In genomic region chr4:136069954-136070353, GRCm38 (mm10) we compare ENCODE assay signal across 8 mouse cellular contexts. TPM values are rescaled to one million over a fixed set of nuclear protein-coding genes. Genes with fewer than 3 reads are reported as not detected.
A peak's percentile ranks its signal among the peaks of the same experiment; 100 is the strongest.
DNase-seq lines count a peak whose midpoint lies in the region; ATAC-seq and TF ChIP-seq lines count a peak whose summit lies in the region.

No protein-coding gene starts in this region.

- H3K4me1 ChIP-seq in embryonic facial prominence, embryonic 10.5 days, result peaks cover 23% of the 10 kb centered on the region
- no peaks in the 10 kb centered on the region for H3K4me1 ChIP-seq in intestine, postnatal 0 days (replicated peaks; ENCODE audit: control insufficient read depth, insufficient read depth, low read length)
- peaks cover 21% of the 10 kb centered on the region for H3K4me1 ChIP-seq in limb, embryonic 12.5 days (replicated peaks)
- no peaks in the 10 kb centered on the region for H3K4me1 ChIP-seq in midbrain, postnatal 0 days (ENCODE audit: insufficient read depth, low read length)

- peak overlapping the region; percentile 51 for H3K27ac ChIP-seq in embryonic facial prominence, embryonic 10.5 days (replicated peaks)
- no peak overlapping the region for H3K27ac ChIP-seq in intestine, postnatal 0 days (ENCODE audit: low read depth, low read length)
- H3K27ac ChIP-seq in limb, embryonic 12.5 days, result peak overlapping the region; percentile 46
- no peak overlapping the region for H3K27ac ChIP-seq in midbrain, postnatal 0 days (ENCODE audit: low read depth, low read length)

- peak overlapping the region; percentile 19; the same call in 1 of the 2 replicates for H3K4me3 ChIP-seq in embryonic facial prominence, embryonic 10.5 days
- H3K4me3 ChIP-seq in intestine, postnatal 0 days (ENCODE audit: low read depth, low read length), result no peak overlapping the region
- no peak overlapping the region for H3K4me3 ChIP-seq in limb, embryonic 12.5 days (replicated peaks)
- no peak overlapping the region for H3K4me3 ChIP-seq in midbrain, postnatal 0 days (ENCODE audit: low read depth, low read length)

- no peak overlapping the region for H3K9ac ChIP-seq in intestine, postnatal 0 days (ENCODE audit: low read depth, low read length)
- no peak overlapping the region; the same call in 1 of the 2 replicates for H3K9ac ChIP-seq in limb, embryonic 12.5 days (replicated peaks)
- no peak overlapping the region for H3K9ac ChIP-seq in midbrain, postnatal 0 days (replicated peaks; ENCODE audit: low read length, poor library complexity, severe bottlenecking)

- no peaks in the 10 kb centered on the region for H3K9me3 ChIP-seq in embryonic facial prominence, embryonic 10.5 days
- H3K9me3 ChIP-seq in intestine, postnatal 0 days (ENCODE audit: control insufficient read depth), result no peaks in the 10 kb centered on the region
- H3K9me3 ChIP-seq in limb, embryonic 12.5 days, result no peaks in the 10 kb centered on the region
- H3K9me3 ChIP-seq in midbrain, postnatal 0 days (ENCODE audit: low read length), result no peaks in the 10 kb centered on the region

- no peaks in the 10 kb centered on the region for H3K36me3 ChIP-seq in embryonic facial prominence, embryonic 10.5 days (replicated peaks)
- H3K36me3 ChIP-seq in intestine, postnatal 0 days (ENCODE audit: control insufficient read depth, insufficient read depth), result no peaks in the 10 kb centered on the region
- no peaks in the 10 kb centered on the region for H3K36me3 ChIP-seq in limb, embryonic 12.5 days
- no peaks in the 10 kb centered on the region for H3K36me3 ChIP-seq in midbrain, postnatal 0 days (ENCODE audit: insufficient read depth, low read length)

- H3K27me3 ChIP-seq in embryonic facial prominence, embryonic 10.5 days (replicated peaks; ENCODE audit: low read depth, poor library complexity, severe bottlenecking), result peaks cover 14% of the 10 kb centered on the region; the same call in 1 of the 2 replicates
- no peaks in the 10 kb centered on the region for H3K27me3 ChIP-seq in intestine, postnatal 0 days (replicated peaks; ENCODE audit: control insufficient read depth, insufficient read depth, low read length)
- no peaks in the 10 kb centered on the region for H3K27me3 ChIP-seq in limb, embryonic 12.5 days
- no peaks in the 10 kb centered on the region for H3K27me3 ChIP-seq in midbrain, postnatal 0 days (ENCODE audit: insufficient read depth, low read length)

- peak; percentile 58 for ATAC-seq in intestine, postnatal 0 days
- 0 out of 2 replicates have a peak, but pooled peaks have one; percentile 29 for ATAC-seq in limb, embryonic 12.5 days (ENCODE audit: insufficient number of reproducible peaks, insufficient read depth, low FRiP score, low TSS enrichment, low read depth)
- no peak for ATAC-seq in midbrain, postnatal 0 days (ENCODE audit: low FRiP score)

- WGBS in embryonic facial prominence, embryonic 10.5 days, result 3% methylated on average over 18 of the region's 18 CpGs
- 5% methylated on average over 18 of the region's 18 CpGs for WGBS in intestine, postnatal 0 days
- WGBS in limb, embryonic 12.5 days, result 2% methylated on average over 18 of the region's 18 CpGs
- 4% methylated on average over 18 of the region's 18 CpGs for WGBS in midbrain, postnatal 0 days

- TF ChIP-seq CTCF in intestine, postnatal 0 days (IDR thresholded peaks at IDR 0.05; ENCODE audit: low read depth), result peak; percentile 99
- TF ChIP-seq CTCF in midbrain, postnatal 0 days (IDR thresholded peaks at IDR 0.05), result peak; percentile 93

- H3K4me2 ChIP-seq in intestine, postnatal 0 days (replicated peaks; ENCODE audit: low read depth), result no peak overlapping the region
- H3K4me2 ChIP-seq in limb, embryonic 12.5 days, result peak overlapping the region; percentile 21; the same call in 1 of the 2 replicates
- no peak overlapping the region for H3K4me2 ChIP-seq in midbrain, postnatal 0 days (ENCODE audit: low read depth, low read length, poor library complexity, severe bottlenecking)

- peak; percentile 73 to 83 for DNase-seq in spleen, adult 18-20 months
- no peak for DNase-seq in spleen, adult 12 weeks (ENCODE audit: low spot score)
- DNase-seq in embryonic facial prominence, embryonic 10.5 days (ENCODE audit: low spot score), result peak; percentile 92
- DNase-seq in heart, adult 11 months, result peak; percentile 95
- DNase-seq in midbrain, postnatal 0 days (ENCODE audit: low spot score), result peak; percentile 78
- DNase-seq in spleen, postnatal 14 days (ENCODE audit: low spot score in 2 of 2), result peak; percentile 55 to 79

RNA-seq across cellular contexts. Expression of gene Rpl11, which starts 16.7 kb away (rescaled TPM):
- 516 and 527 TPM in 2 replicates for polyA plus RNA-seq in embryonic facial prominence, embryonic 10.5 days (2016; fragmentation: Nextera tagmentation; extraction: Ambion mirVana)
- 268 and 276 TPM in 2 replicates for polyA plus RNA-seq in intestine, postnatal 0 days (2015; fragmentation: Nextera tagmentation; extraction: Ambion mirVana)
- polyA plus RNA-seq in limb, embryonic 12.5 days (2016; fragmentation: Nextera tagmentation; extraction: Ambion mirVana), result 442 and 453 TPM in 2 replicates
- total RNA-seq in midbrain, postnatal 0 days (2014; rRNA removed), result 601 and 1,077 TPM in 2 replicates
- 273 and 275 TPM in 2 replicates for polyA plus RNA-seq in midbrain, postnatal 0 days (2015; fragmentation: Nextera tagmentation; extraction: Ambion mirVana)

RNA-seq across cellular contexts. Expression of gene Eloa, which starts 48.4 kb away (rescaled TPM):
- polyA plus RNA-seq in embryonic facial prominence, embryonic 10.5 days (2016; fragmentation: Nextera tagmentation; extraction: Ambion mirVana), result 35.0 and 37.5 TPM in 2 replicates
- 17.1 and 18.3 TPM in 2 replicates for polyA plus RNA-seq in intestine, postnatal 0 days (2015; fragmentation: Nextera tagmentation; extraction: Ambion mirVana)
- polyA plus RNA-seq in limb, embryonic 12.5 days (2016; fragmentation: Nextera tagmentation; extraction: Ambion mirVana), result 40.6 and 45.3 TPM in 2 replicates
- 23.3 and 27.7 TPM in 2 replicates for total RNA-seq in midbrain, postnatal 0 days (2014; rRNA removed)
- polyA plus RNA-seq in midbrain, postnatal 0 days (2015; fragmentation: Nextera tagmentation; extraction: Ambion mirVana), result 19.0 and 19.3 TPM in 2 replicates

Comparison
In these comparisons a context has a peak if more than half of its experiments do, and no peak if none do; other contexts are left out.
1. H3K27ac ChIP-seq: peak in embryonic facial prominence, embryonic 10.5 days (single experiment) and limb, embryonic 12.5 days (single experiment); none in intestine, postnatal 0 days (single experiment) and midbrain, postnatal 0 days (single experiment).